Mouse (Mus musculus): ENCODE measurements at regions not wholly inside any gene's neighbourhood (a gene's known extent, or its start where the extent isn't known, plus 50 kb on each side); places are given as distances from the start of the nearest gene placed in this dataset.

DNA sequence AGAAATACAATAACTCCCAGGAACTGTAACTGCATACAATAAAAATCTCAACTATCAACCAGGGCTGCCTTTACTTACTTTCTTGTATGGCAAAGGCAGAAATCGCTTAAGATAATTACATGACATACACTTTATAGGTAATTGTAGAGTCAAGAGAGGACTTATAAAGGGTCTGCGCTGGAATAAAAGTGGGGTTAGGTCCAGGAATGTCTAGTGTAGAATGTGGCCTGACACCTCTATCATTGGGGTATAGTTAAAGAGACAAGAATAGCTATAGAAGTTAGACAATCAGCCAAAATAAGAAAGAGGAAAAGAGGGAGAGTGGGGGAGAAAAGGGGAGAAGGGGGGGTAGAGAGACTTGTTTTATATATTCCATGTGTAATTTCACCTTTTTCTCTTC is 144.8 kb upstream of the Gimd1 start:
- DNase-seq (ENCODE audit: low spot score in 2 of 2), result no peak

DNA sequence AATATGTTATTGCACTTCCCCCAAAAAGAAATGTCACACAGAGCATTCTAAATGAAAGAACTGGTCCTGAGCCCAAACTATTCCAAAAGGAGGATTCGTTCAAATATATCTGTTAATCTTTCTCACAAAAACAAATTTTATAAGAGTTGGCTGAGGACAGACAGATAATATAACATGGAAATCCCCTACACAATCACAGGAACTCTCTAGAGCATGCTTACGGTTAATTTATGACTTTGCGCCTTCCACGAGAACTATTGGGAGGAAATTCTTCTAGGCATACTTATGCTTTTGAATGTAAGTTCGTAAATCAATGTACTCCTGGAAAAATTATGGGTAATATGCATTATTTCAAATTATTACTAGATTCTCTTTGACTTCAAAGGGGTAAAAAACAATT is 144.1 kb upstream of the Gimd1 start:
- no peak for DNase-seq (ENCODE audit: low spot score in 2 of 2)

DNA sequence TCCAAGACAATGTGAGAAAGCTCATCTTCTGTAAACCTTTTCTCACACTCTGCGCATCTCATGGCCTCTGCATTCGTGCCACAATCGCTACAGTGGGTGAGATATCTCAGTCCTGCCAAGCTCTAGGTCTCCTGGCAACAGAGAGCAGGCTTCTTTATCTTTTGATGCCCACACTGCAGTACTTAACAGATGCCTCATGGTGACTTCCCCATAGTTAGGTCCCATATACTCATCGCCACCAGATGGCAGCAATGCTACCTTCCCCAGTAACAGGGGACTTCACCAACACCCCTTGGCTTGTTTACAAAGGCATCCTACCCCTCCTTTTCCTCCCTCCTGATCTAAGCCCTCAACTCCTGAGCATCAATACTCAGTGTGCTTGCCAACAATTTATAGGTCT is 123.5 kb upstream of the Gimd1 start:
- DNase-seq (ENCODE audit: low spot score in 2 of 2), result peak; percentile 33 to 50

DNA sequence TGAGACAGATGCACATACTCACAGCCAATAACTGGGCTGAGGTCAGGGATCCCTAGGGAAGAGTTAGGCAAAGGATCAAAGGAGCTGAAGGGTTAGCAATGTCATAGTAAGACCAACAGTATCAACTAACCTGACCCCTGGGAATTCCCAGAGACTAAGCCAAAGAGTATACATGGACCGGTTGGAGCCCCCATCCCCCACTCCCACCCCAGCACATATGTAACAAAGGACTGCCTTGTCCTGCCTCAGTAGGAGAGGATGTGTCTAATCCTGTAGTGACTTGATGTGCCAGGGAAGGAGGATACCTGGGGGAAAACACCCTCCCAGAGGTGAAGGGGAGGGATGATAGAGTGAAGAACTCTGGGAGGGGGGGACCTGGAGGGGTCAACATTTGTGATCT is 119.4 kb upstream of the Gimd1 start:
- no peak for DNase-seq (ENCODE audit: low spot score in 2 of 2)

DNA sequence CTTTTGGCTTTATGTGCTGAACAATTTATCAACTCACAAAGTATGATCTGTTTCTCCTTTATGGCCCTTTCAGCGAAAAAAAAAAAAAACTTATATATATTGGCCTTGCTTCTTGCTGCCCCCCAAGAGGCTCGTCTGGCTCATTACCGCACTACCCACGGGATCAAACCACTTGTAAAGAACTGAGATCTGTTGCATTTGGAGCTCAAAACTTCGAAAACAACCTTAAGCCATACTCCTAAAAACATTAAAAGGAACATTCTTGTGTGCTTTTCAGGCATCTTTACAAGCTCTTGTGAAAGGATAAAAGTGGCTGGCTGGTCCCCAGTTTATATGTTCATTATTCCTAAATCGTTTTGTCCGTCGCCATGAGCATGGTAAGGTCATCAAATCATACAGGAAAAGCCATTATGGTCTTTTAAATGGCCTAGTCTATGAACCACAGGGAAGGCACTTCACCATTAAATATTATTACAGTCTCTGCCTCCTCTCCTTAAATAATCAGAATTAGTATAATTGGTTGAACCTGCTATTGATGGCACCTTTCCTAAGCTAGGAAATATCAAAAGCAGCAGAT is 117.0 kb upstream of the Gimd1 start:
- no peak for DNase-seq (ENCODE audit: low spot score in 2 of 2)

DNA sequence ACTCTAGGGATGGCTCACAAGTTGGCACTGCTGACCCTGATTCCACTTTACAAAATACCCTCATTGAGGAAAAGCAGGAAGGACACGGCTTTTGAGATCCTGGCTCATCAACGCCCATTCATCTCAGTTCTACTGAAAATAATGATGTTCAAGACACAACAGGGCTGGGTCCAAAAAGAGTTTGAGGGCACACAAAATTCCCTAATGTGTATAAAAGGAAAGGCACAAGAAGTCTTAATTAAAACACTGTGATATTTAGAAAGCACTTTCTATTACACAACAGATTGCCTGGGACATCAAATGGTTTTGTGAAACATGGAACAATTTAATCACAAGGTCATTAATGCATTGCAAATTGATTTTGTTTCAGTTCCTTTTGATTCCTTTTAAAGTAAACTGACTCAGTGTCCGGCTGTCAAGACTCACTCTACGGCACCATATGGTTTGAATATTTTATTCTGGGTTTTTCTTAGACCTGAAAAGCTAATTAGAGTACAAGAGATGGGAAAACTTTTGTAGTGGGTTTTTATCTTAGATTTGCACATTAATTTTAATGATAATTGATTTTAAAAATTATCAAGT is 96.2 kb upstream of the Gimd1 start:
- no peak for DNase-seq (ENCODE audit: low spot score in 2 of 2)

DNA sequence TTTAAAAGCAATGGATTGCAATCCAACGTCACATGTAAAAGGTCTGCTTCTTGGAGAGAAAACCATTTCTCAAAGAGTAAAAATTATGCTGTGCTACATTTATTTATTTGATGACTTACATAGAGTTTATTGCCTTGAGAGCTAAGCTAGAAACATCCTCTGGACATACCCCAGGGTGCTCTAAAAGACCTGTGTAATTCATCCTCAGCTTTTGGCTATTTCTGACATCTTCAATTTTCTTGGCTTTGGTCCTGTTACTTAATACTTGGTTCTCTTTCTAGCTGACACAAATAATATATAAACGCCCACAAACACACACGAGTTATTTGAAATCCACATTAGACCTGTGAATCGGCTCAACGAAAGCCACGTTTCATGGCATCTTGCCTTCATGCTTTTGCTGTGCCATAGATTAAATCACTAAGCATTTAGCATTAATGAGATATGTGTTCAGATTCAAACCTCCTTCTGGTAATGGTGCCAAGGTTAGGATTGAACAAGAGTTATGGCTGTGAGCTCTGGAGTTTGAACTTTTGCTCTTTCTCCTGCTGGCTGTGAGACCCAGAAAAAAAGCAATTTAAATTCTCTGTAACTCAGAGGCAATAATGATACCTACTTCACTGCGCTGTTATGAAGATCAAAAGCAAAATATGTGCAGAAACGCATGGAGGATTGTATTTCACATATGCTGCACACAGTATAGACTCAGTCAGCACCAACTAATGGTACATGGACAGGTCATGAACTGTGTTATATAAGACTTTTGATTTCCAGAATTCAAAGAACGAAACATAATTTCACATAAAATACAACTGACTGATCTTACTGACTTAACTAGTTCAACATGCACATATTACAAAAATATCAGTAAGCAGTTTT is 89.6 kb upstream of the Gimd1 start:
- DNase-seq (ENCODE audit: low spot score in 2 of 2), result no peak

DNA sequence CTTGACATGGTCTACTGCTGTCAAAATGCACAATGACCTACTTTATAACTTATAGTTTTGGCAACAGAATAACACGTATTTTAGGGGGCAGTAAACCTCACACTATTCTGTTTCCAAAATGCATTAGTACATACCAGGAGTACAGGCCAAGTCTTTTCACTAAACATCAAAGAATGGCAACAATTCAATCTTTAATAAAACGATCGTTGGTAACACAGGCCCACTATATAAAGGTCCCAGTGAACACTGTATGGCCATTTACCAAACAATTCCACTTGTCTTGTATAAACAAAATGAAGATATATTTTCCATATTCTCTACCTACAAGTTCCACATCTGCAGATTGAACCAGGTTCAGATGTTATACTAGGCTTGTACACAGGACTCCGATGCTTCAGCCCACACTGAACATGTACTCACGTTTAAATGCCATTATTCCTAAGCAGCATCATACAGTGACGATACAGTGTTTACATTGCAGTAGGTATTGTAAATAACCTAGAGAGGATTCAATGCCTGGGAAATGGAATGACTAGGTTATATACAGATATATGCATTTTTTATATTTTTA is 78.3 kb upstream of the Gimd1 start:
- no peak for DNase-seq (ENCODE audit: low spot score in 2 of 2)

DNA sequence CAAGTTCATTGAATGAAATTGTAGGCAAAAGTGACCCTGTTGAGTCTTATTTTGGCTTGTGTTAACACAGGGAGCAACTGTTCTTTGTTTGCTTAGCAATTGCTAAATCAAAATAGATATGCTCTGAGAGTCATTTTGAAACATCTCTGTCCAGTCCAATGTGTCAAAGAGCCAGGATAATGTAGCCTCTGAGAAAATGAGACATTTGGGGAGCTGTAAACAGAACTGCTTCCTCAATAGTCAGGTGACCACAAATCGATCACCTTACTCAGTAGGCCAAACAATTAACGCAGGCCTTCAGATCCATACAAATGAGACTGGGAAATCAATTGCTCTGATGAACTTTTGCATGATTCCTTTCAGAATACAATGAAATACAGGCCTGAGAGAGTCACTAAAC is 63.9 kb upstream of the Gimd1 start:
- no peak for DNase-seq (ENCODE audit: low spot score in 2 of 2)

DNA sequence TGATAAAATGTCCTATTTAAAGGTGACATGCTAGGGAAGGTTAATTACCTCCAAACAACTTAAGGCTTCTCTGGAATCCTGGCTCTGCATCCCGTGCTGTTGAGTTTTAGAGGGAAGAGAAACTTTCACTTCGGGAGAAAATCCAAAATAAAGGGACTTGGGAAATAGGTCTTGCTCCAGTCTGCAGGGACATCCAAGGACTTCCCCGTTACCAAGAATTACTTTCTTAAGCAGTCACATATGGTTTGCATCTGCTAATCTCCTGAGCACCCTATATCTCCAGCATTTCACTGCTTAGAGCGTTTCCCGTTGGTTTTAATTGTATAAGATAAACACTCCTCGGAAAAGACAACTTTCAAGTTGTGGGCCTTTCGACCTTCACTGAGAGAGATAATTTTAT is 63.3 kb upstream of the Gimd1 start:
- no peak for DNase-seq (ENCODE audit: low spot score in 2 of 2)
